Mouse (Mus musculus) liver, embryonic 11.5 days (tissue): ENCODE results near the gene Tepsin. TPM values are rescaled to one million over a fixed set of nuclear protein-coding genes. Genes with fewer than 3 reads are reported as not detected.

Source experiments
- ATAC-seq: fragments of 200-750 bp; cut with Nextera tagmentation; replicated peaks from 2 replicates; pipeline ENCODE4 v1.8.0; 2017; ENCODE audit warnings: moderate number of reproducible peaks, mild to moderate bottlenecking, moderate TSS enrichment, moderate library complexity; ENCODE audit not compliant: low FRiP score
- DNase-seq: peaks from one replicate; pipeline ENCODE4 v3.0.0-alpha.2; 2017; ENCODE audit warnings: low spot score
- H3K27ac ChIP-seq: fragments of 300-500 bp; sonication (generic); 2 replicates; pipeline ENCODE4 v1.5.1; 2014; ENCODE audit warnings: mild to moderate bottlenecking, low read depth, low read length, control low read depth
- H3K27me3 ChIP-seq: fragments of 300-500 bp; sonication (generic); replicated peaks from 2 replicates; pipeline ENCODE4 v1.6.1; 2014; ENCODE audit warnings: low read length, mixed read lengths; ENCODE audit not compliant: control insufficient read depth, insufficient read depth
- H3K36me3 ChIP-seq: fragments of 300-500 bp; sonication (generic); 2 replicates; pipeline ENCODE4 v1.6.1; 2014; ENCODE audit warnings: mild to moderate bottlenecking, low read length, moderate library complexity, mixed read lengths; ENCODE audit not compliant: control insufficient read depth, insufficient read depth
- H3K4me1 ChIP-seq: fragments of 300-500 bp; sonication (generic); replicated peaks from 2 replicates; pipeline ENCODE4 v1.6.1; 2014; ENCODE audit warnings: low read length, mixed read lengths; ENCODE audit not compliant: control insufficient read depth, insufficient read depth
- H3K4me2 ChIP-seq: fragments of 300-500 bp; sonication (generic); 2 replicates; pipeline ENCODE4 v1.6.1; 2014; ENCODE audit warnings: mild to moderate bottlenecking, control low read depth, moderate library complexity
- H3K4me3 ChIP-seq: fragments of 300-500 bp; sonication (generic); 2 replicates; pipeline ENCODE4 v1.5.1; 2014; ENCODE audit warnings: low read depth, low read length, control low read depth
- H3K9ac ChIP-seq: fragments of 300-500 bp; sonication (generic); 2 replicates; pipeline ENCODE4 v1.6.1; 2014; ENCODE audit warnings: low read depth, low read length, control low read depth
- H3K9me3 ChIP-seq: fragments of 300-500 bp; sonication (generic); 2 replicates; pipeline ENCODE4 v1.6.1; 2016; ENCODE audit warnings: low read length, inconsistent platforms, mixed read lengths; ENCODE audit not compliant: control insufficient read depth
- WGBS: fragments of 180-500 bp; shearing (Covaris S2); extraction: QIAGEN DNeasy Blood & Tissue Kit; methylation state at CpG from one replicate; pipeline ENCODE4 v1.1.7; 2014; 5-methylcytosine and 5-hydroxymethylcytosine counted together
- polyA plus RNA-seq: library from polyadenylated mRNA; unstranded; fragments of >200 nt; fragmentation: Nextera tagmentation; extraction: Ambion mirVana; gene quantifications from 2 replicates; pipeline ENCODE4 v1.2.1, GENCODE M21; 2014

The Tepsin gene
- polyA plus RNA-seq, 1 experiment from 2014 or later = 19.5 TPM

- no peak for ATAC-seq
- Histone ChIP-seq H3K4me2 (no peak overlapping the region), H3K9me3 (no peaks in the 10 kb centered on the region), H3K27ac (no peak overlapping the region), H3K4me1 (no peaks in the 10 kb centered on the region), H3K9ac (no peak overlapping the region), H3K27me3 (no peaks in the 10 kb centered on the region), H3K4me3 (no peak overlapping the region), H3K36me3 (peaks cover 10% of the 10 kb centered on the region)
- DNase-seq = no peak
- WGBS = 95% methylated on average over 7 of the region's 7 CpGs
These were observed 20.6 kb upstream of the Tepsin start for GRCm38 (mm10) chr11:120119108-120119507.

DNA sequence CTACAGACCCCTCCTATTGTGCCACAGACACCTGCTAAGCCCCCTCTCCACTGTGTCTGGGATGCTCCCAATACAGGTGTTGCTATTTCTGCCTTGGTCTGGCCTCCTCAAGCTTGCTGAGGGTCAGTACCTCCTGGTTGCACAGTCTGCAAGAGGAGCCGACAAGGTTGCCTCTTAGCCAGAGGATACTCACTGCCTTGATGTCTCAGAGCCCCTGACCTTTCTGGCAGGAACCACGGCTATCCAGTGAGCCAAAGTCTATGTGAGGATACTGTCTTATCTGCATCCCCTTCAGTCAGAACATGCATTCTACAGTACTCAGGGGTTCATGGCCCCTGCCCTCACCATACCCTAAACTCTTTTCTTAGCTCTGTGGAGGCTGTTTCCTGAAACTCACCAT lies 19.1 kb upstream of the Tepsin start:
- WGBS = 80% methylated on average over 2 of the region's 2 CpGs
- ATAC-seq (no peak), DNase-seq (no peak)
- H3K9ac ChIP-seq = no peak overlapping the region
- no peaks in the 10 kb centered on the region for H3K4me1 ChIP-seq
- no peak overlapping the region for H3K27ac ChIP-seq
- H3K9me3 ChIP-seq = no peaks in the 10 kb centered on the region
- no peak overlapping the region for H3K4me2 ChIP-seq
- H3K36me3 ChIP-seq = peaks cover 16% of the 10 kb centered on the region
- no peak overlapping the region for H3K4me3 ChIP-seq
- no peaks in the 10 kb centered on the region for H3K27me3 ChIP-seq

DNA sequence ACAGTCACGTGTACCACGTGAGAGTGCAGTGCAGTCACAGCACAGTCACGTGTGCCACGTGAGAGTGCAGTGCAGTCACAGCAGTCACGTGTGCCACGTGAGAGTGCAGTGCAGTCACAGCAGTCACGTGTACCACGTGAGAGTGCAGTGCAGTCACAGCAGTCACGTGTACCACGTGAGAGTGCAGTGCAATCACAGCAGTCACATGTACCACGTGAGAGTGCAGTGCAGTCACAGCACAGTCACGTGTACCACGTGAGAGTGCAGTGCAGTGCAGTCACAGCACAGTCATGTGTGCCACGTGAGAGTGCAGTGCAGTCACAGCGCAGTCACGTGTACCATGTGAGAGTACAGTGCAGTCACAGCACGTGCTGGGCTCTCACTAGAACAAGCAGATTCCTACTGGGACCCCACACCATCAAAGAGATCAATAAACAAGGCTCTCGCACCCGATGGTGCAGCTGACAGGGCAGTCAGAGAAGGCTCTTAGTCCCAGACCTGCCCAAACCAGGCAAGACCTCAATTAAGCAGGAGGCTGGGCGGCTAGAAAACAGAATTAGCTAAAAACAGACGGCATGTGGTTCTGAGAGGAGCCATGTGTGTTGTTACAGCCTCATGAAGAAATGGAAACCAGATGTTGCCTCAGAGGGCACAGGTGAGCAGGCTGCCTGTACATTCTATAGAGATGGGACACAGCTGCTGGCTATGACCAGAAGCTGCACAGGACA lies 16.1 kb upstream of the Tepsin start:
- no peak overlapping the region for H3K4me3 ChIP-seq
- DNase-seq (no peak), ATAC-seq (no peak)
- H3K9me3 ChIP-seq = no peaks in the 10 kb centered on the region
- 90% methylated on average over 21 of the region's 21 CpGs for WGBS
- H3K9ac ChIP-seq = no peak overlapping the region
- no peak overlapping the region for H3K4me2 ChIP-seq
- no peak overlapping the region for H3K27ac ChIP-seq
- H3K27me3 ChIP-seq = no peaks in the 10 kb centered on the region
- H3K4me1 ChIP-seq = no peaks in the 10 kb centered on the region
- peaks cover 26% of the 10 kb centered on the region for H3K36me3 ChIP-seq

DNA sequence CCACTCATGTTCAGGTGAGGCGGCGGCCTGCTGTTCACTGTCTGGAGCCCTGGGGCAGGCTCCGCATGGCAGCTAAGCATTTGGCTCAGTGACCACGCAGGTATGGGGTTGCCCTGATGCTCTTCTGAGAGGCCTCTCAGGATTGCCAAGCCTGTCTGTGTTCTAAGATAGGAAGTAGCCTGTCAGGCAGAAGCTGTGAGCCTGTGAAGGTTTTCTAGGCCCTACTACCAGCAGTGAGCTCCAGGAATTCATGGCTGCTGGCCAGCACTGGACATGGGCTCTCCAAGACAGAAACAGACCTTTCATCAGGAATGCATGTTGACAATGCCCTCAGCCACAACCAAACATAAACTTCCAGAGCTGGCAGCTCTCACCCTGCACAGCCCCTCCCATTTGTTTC lies 13.6 kb upstream of the Tepsin start:
- Histone ChIP-seq H3K4me1 (no peaks in the 10 kb centered on the region), H3K4me3 (no peak overlapping the region), H3K9ac (no peak overlapping the region), H3K9me3 (no peaks in the 10 kb centered on the region), H3K27me3 (no peaks in the 10 kb centered on the region), H3K27ac (no peak overlapping the region), H3K36me3 (peaks cover 42% of the 10 kb centered on the region), H3K4me2 (no peak overlapping the region)
- no peak for ATAC-seq
- DNase-seq = no peak
- 95% methylated on average over 4 of the region's 4 CpGs for whole genome bisulfite sequencing

DNA sequence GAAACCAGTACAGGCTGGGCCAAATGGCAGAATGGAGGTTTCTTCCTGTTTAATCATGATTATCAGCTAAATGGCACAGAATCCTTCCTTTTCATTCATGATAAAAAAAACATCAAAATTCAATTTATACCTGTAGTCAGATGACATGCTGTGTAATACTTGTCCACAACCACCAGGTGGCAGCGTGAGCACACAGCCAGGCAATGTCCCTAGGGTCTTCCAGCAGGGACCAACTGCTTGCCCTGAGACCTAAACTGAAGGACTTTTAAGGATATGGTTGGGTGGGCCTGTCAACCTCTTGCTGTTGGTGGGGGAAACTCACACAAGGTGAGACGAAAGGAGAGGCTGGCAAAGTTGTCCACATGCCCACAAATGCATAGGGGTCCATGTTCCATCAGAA lies 12.5 kb upstream of the Tepsin start:
- Histone ChIP-seq H3K27ac (no peak overlapping the region), H3K4me1 (no peaks in the 10 kb centered on the region), H3K36me3 (peaks cover 48% of the 10 kb centered on the region)

DNA sequence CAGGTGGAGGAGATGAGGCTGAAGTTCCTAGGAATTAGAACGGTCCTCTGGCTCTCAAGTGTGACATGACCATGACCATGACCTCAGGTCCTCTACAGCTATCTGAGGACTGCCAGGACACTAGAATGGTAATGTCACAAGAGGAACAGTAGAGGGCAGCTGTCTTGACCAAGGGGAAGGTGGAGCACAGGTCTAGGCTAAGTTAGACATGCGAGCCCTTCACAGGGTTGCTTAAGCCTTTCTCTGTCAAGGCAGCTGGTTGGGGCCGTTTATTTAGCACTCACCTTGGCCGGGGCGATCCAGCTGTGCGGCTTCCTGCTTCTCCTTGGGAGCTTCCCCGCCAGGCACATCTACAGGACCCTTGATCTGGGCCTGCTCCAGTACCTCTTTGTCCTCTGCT lies 12.0 kb upstream of the Tepsin start:
- ATAC-seq (no peak), DNase-seq (no peak)
- peaks cover 50% of the 10 kb centered on the region for H3K36me3 ChIP-seq
- no peak overlapping the region for H3K9ac ChIP-seq
- H3K27ac ChIP-seq = no peak overlapping the region
- no peak overlapping the region for H3K4me2 ChIP-seq
- no peak overlapping the region for H3K4me3 ChIP-seq
- H3K27me3 ChIP-seq = no peaks in the 10 kb centered on the region
- H3K9me3 ChIP-seq = no peaks in the 10 kb centered on the region
- 83% methylated on average over 7 of the region's 7 CpGs for WGBS
- H3K4me1 ChIP-seq = no peaks in the 10 kb centered on the region

More for the DNA sequence above, 12.5 kb upstream of the Tepsin start:
- H3K27me3 ChIP-seq = no peaks in the 10 kb centered on the region
- ATAC-seq (no peak), DNase-seq (peak; percentile 55)
- H3K9me3 ChIP-seq = no peaks in the 10 kb centered on the region
- H3K4me2 ChIP-seq = no peak overlapping the region
- WGBS = 10% methylated on average over 2 of the region's 2 CpGs
- no peak overlapping the region for H3K4me3 ChIP-seq
- H3K9ac ChIP-seq = no peak overlapping the region

DNA sequence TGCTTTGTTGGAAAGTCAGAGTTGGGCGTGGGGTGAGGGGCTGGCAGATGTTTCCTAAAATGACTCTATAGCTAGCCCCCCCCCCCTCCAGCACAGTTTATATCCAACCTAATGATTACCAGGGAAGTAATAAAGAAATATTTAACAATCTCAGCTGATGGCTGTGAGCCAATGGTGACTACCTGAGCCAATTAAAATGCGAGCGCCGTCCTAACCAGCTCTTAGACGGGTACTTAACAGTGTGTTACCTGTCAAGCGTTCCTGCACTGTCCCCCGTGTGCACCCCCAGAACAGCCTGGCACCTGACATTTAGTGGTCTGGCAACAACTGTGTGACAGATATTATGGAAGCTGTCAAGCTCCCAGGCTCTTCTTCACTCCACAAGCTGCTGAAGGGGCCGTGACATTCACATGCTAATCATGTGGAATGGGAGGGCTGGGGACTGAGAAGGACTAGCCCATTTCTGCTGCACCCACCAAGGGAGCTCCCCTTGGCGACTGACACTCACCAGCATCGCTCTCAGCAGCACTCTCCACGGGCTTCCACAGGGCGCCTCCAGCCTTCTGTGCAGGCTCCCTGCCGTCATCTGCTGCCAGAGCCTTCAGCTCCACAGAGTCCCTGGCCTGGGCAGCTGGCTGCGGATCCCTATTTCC lies 11.2 kb upstream of the Tepsin start:
- ATAC-seq = no peak
- H3K9ac ChIP-seq = no peak overlapping the region
- H3K4me2 ChIP-seq = no peak overlapping the region
- peaks cover 53% of the 10 kb centered on the region for H3K36me3 ChIP-seq
- DNase-seq = no peak
- no peak overlapping the region for H3K4me3 ChIP-seq
- H3K4me1 ChIP-seq = no peaks in the 10 kb centered on the region
- H3K27me3 ChIP-seq = no peaks in the 10 kb centered on the region
- H3K9me3 ChIP-seq = no peaks in the 10 kb centered on the region
- WGBS = 85% methylated on average over 14 of the region's 14 CpGs
- H3K27ac ChIP-seq = no peak overlapping the region

GRCm38 (mm10) chr11:120107796-120108195 lies 9.3 kb upstream of the Tepsin start:
- ATAC-seq = no peak
- DNase-seq = no peak
- H3K9me3 ChIP-seq = no peaks in the 10 kb centered on the region
- H3K4me2 ChIP-seq = no peak overlapping the region
- no peak overlapping the region for H3K4me3 ChIP-seq
- WGBS = 92% methylated on average over 9 of the region's 9 CpGs
- no peak overlapping the region for H3K27ac ChIP-seq
- H3K27me3 ChIP-seq = no peaks in the 10 kb centered on the region
- peaks cover 4% of the 10 kb centered on the region; the same call in 1 of the 2 replicates for H3K4me1 ChIP-seq
- no peak overlapping the region for H3K9ac ChIP-seq
- peaks cover 50% of the 10 kb centered on the region for H3K36me3 ChIP-seq

GRCm38 (mm10) chr11:120107026-120107425 lies 8.5 kb upstream of the Tepsin start:
- Histone ChIP-seq H3K9me3 (no peaks in the 10 kb centered on the region), H3K4me3 (no peak overlapping the region), H3K27ac (no peak overlapping the region), H3K4me2 (no peak overlapping the region), H3K27me3 (no peaks in the 10 kb centered on the region), H3K9ac (no peak overlapping the region), H3K36me3 (peaks cover 47% of the 10 kb centered on the region), H3K4me1 (peaks cover 4% of the 10 kb centered on the region; the same call in 1 of the 2 replicates)
- DNase-seq (no peak), ATAC-seq (no peak)
- 80% methylated on average over 2 of the region's 2 CpGs for WGBS
